Mouse (Mus musculus) CH12.LX (cell line): Measurements from ENCODE around the gene Slc4a8. TPM values are rescaled to one million over a fixed set of nuclear protein-coding genes. Genes with fewer than 3 reads are reported as not detected.

ENCODE experiments used
- DNase-seq: peaks from one replicate; pipeline ENCODE4 v3.0.0-alpha.2; 2013; ENCODE audit errors: extremely low read depth
- H3K27ac ChIP-seq: 2 replicates; pipeline ENCODE4 v1.5.1; 2012; ENCODE audit warnings: low read depth, mild to moderate bottlenecking, control low read depth, moderate library complexity; ENCODE audit not compliant: insufficient read depth
- H3K27me3 ChIP-seq: replicated peaks from 2 replicates; pipeline ENCODE3; 2012; ENCODE audit warnings: inconsistent platforms
- H3K36me3 ChIP-seq, 2 experiments: replicated peaks in 1 of 2; 2 replicates each; pipeline versions ENCODE3 to v1.6.1; 2012; ENCODE audit warnings: inconsistent platforms in 1 of 2, low read length in 1 of 2, mild to moderate bottlenecking in 1 of 2, mixed read lengths in 1 of 2, moderate library complexity in 1 of 2; ENCODE audit not compliant: control insufficient read depth in 1 of 2, insufficient read depth in 1 of 2
- H3K4me1 ChIP-seq, 2 experiments: 2 replicates each; pipeline ENCODE4 v1.6.1; 2012; ENCODE audit warnings: inconsistent platforms in 1 of 2, moderate library complexity in 1 of 2; ENCODE audit not compliant: insufficient read depth in 2 of 2, control insufficient read depth in 1 of 2
- H3K4me2 ChIP-seq: 2 replicates; pipeline ENCODE4 v1.6.1; 2012; ENCODE audit warnings: low read depth, mild to moderate bottlenecking, control low read depth; ENCODE audit not compliant: poor library complexity, insufficient read depth, severe bottlenecking
- H3K4me3 ChIP-seq, 3 experiments: fragments of 150-350 bp in 1 of 3; sonication (generic) in 1 of 3; replicated peaks in 1 of 3; 2 replicates each; pipeline versions ENCODE3 to v1.5.1; 2011 to 2012; ENCODE audit warnings: low read depth in 2 of 3, low read length in 2 of 3, mild to moderate bottlenecking in 2 of 3, moderate library complexity in 2 of 3, control low read depth in 1 of 3, improper control_type of control experiment in 1 of 3, inconsistent platforms in 1 of 3, mixed read lengths in 1 of 3; ENCODE audit not compliant: poor library complexity in 1 of 3
- H3K79me2 ChIP-seq: replicated peaks from 2 replicates; pipeline ENCODE4 v1.6.1; 2012; ENCODE audit warnings: mild to moderate bottlenecking, moderate library complexity; ENCODE audit not compliant: control insufficient read depth, poor library complexity, insufficient read depth, severe bottlenecking; ENCODE audit errors: extremely low read depth
- H3K9ac ChIP-seq: 2 replicates; pipeline ENCODE4 v1.6.1; 2012; ENCODE audit warnings: low read depth, mild to moderate bottlenecking, control low read depth, moderate library complexity; ENCODE audit not compliant: insufficient read depth
- H3K9me3 ChIP-seq: replicated peaks from 2 replicates; pipeline ENCODE3; 2012; ENCODE audit warnings: low read length, inconsistent platforms, mixed read lengths
- CHD1 ChIP-seq: IDR thresholded peaks from 2 replicates; pipeline ENCODE4 v1.6.1; 2012; ENCODE audit warnings: low read depth, low read length, improper control_type of control experiment, inconsistent platforms
- CHD2 ChIP-seq: IDR thresholded peaks from 2 replicates; pipeline ENCODE4 v1.6.1; 2011; ENCODE audit warnings: low read length, improper control_type of control experiment
- CTCF ChIP-seq, 2 experiments: IDR thresholded peaks in 1 of 2; conservative IDR thresholded peaks in 1 of 2; 2 replicates each; pipeline ENCODE4 v1.5.1; 2011 to 2012; ENCODE audit warnings: low read depth in 2 of 2, low read length in 2 of 2, improper control_type of control experiment in 1 of 2, inconsistent platforms in 1 of 2, mild to moderate bottlenecking in 1 of 2, moderate library complexity in 1 of 2
- ELF1 ChIP-seq: IDR thresholded peaks from 2 replicates; pipeline ENCODE4 v1.6.1; 2014; ENCODE audit warnings: low read depth, mild to moderate bottlenecking, inconsistent platforms, low read length, improper control_type of control experiment
- EP300 ChIP-seq: IDR thresholded peaks from 2 replicates; pipeline ENCODE4 v1.6.1; 2011; ENCODE audit warnings: low read length, improper control_type of control experiment
- ETS1 ChIP-seq: conservative IDR thresholded peaks from 2 replicates; pipeline ENCODE4 v1.6.1; 2012; ENCODE audit warnings: low read depth, mild to moderate bottlenecking, inconsistent platforms, low read length, improper control_type of control experiment, moderate library complexity
- GABPA ChIP-seq: IDR thresholded peaks from 2 replicates; pipeline ENCODE4 v1.6.1; 2012; ENCODE audit warnings: low read depth, low read length, improper control_type of control experiment, inconsistent platforms; ENCODE audit not compliant: insufficient replicate concordance
- HCFC1 ChIP-seq: IDR thresholded peaks from 2 replicates; pipeline ENCODE4 v1.6.1; 2012; ENCODE audit warnings: low read depth, mild to moderate bottlenecking, inconsistent platforms, low read length, improper control_type of control experiment
- IRF4 ChIP-seq: IDR thresholded peaks from 2 replicates; pipeline ENCODE4 v1.6.1; 2014; ENCODE audit warnings: low read depth, mild to moderate bottlenecking, inconsistent platforms, low read length, improper control_type of control experiment
- JUN ChIP-seq: IDR thresholded peaks from 2 replicates; pipeline ENCODE4 v1.6.1; 2011; ENCODE audit warnings: low read depth, mild to moderate bottlenecking, low read length, improper control_type of control experiment, moderate library complexity; ENCODE audit not compliant: insufficient read depth
- KAT2A ChIP-seq: IDR thresholded peaks from 2 replicates; pipeline ENCODE4 v1.6.1; 2012; ENCODE audit warnings: low read length, improper control_type of control experiment, inconsistent platforms; ENCODE audit not compliant: insufficient replicate concordance
- MAFK ChIP-seq: IDR thresholded peaks from 2 replicates; pipeline ENCODE4 v1.6.1; 2011; ENCODE audit warnings: low read length, improper control_type of control experiment; ENCODE audit not compliant: insufficient replicate concordance
- MAX ChIP-seq: IDR thresholded peaks from 2 replicates; pipeline ENCODE4 v1.6.1; 2011; ENCODE audit warnings: low read length, improper control_type of control experiment
- MAZ ChIP-seq: IDR thresholded peaks from 2 replicates; pipeline ENCODE4 v1.6.1; 2012; ENCODE audit warnings: low read depth, mild to moderate bottlenecking, inconsistent platforms, low read length, improper control_type of control experiment, moderate library complexity
- MEF2A ChIP-seq: IDR thresholded peaks from 2 replicates; pipeline ENCODE4 v1.6.1; 2014; ENCODE audit warnings: low read depth, mild to moderate bottlenecking, inconsistent platforms, low read length, improper control_type of control experiment, borderline replicate concordance
- MYC ChIP-seq: IDR thresholded peaks from 2 replicates; pipeline ENCODE4 v1.6.1; 2011; ENCODE audit warnings: low read depth, mild to moderate bottlenecking, improper control_type of control experiment, low read length
- POLR2AphosphoS2 ChIP-seq: IDR thresholded peaks from 2 replicates; pipeline ENCODE4 v1.6.1; 2011; ENCODE audit warnings: low read depth, low read length, improper control_type of control experiment
- RAD21 ChIP-seq: IDR thresholded peaks from 2 replicates; pipeline ENCODE4 v1.6.1; 2011; ENCODE audit warnings: low read depth, mild to moderate bottlenecking, low read length, improper control_type of control experiment, moderate library complexity
- RCOR1 ChIP-seq: conservative IDR thresholded peaks from 2 replicates; pipeline ENCODE4 v1.6.1; 2012; ENCODE audit warnings: low read depth, mild to moderate bottlenecking, inconsistent platforms, low read length, improper control_type of control experiment
- TBP ChIP-seq: conservative IDR thresholded peaks from 2 replicates; pipeline ENCODE4 v1.6.1; 2011; ENCODE audit warnings: low read depth, low read length, improper control_type of control experiment
- TCF12 ChIP-seq: IDR thresholded peaks from 2 replicates; pipeline ENCODE4 v1.6.1; 2014; ENCODE audit warnings: low read depth, mild to moderate bottlenecking, inconsistent platforms, low read length, improper control_type of control experiment
- UBTF ChIP-seq: IDR thresholded peaks from 2 replicates; pipeline ENCODE4 v1.6.1; 2012; ENCODE audit warnings: low read depth, mild to moderate bottlenecking, inconsistent platforms, low read length, improper control_type of control experiment, moderate library complexity
- USF1 ChIP-seq: IDR thresholded peaks from 2 replicates; pipeline ENCODE4 v1.6.1; 2014; ENCODE audit warnings: low read depth, mild to moderate bottlenecking, inconsistent platforms, low read length, improper control_type of control experiment
- ZC3H11A ChIP-seq: IDR thresholded peaks from 2 replicates; pipeline ENCODE4 v1.6.1; 2012; ENCODE audit warnings: low read depth, mild to moderate bottlenecking, inconsistent platforms, low read length, improper control_type of control experiment
- ZKSCAN1 ChIP-seq: IDR thresholded peaks from 2 replicates; pipeline ENCODE4 v1.6.1; 2012; ENCODE audit warnings: low read depth, inconsistent platforms, low read length, improper control_type of control experiment, borderline replicate concordance
- ZNF384 ChIP-seq: IDR thresholded peaks from 2 replicates; pipeline ENCODE4 v1.6.1; 2012; ENCODE audit warnings: low read depth, low read length, improper control_type of control experiment, inconsistent platforms
- dilution Hi-C: fragments of 300-500 bp; cut with MboI; formaldehyde crosslinking; loops from 2 replicates; pipeline ENCODE4 v1.14.3; 2020; ENCODE audit warnings: low sequenced_read_pairs; ENCODE audit not compliant: extremely low pct_unique_long_range_greater_than_20kb, extremely low pct_ligation_motif_present
- in situ Hi-C: fragments of 300-500 bp; cut with MboI; formaldehyde crosslinking; loops from 3 replicates; pipeline ENCODE4 v1.14.3; 2019; ENCODE audit warnings: low sequenced_read_pairs, low pct_ligation_motif_present, low pct_unique_long_range_greater_than_20kb, mixed read lengths
- polyA plus RNA-seq: library from polyadenylated mRNA; unstranded; fragments of >175 nt; gene quantifications from 2 replicates; pipeline ENCODE4 v1.2.1, GENCODE M21; 2012; ENCODE audit warnings: low read depth; ENCODE audit not compliant: insufficient read length
- total RNA-seq, 2 experiments: library from RNA; depleted of rRNA; stranded (reverse); fragments of 300-350 nt in 1 of 2; fragments of >200 nt in 1 of 2; gene quantifications; 2 replicates each; pipeline ENCODE4 v1.2.3; 2012 to 2014

Gene Slc4a8
- total and polyA plus RNA-seq, 3 experiments, result 4.7 to 9.6 (median 5.1) TPM

DNA sequence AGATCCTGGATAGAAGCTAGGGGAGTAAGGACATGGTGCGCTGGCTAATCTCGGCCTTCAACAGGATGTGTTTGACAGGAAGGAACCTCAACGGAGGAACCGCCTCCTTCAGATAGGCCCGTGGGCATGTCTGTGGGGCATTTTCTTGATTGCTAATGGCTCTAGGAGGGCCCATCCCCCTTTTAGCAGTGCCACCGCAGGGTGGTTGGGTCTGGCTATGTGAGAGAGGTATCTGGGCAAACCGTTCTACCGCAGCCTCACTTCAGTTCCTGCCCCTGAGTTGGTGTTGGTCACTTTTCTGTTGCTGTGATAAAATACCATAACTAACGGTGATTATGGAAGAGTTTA is 25.6 kb upstream of the Slc4a8 start:
- Histone ChIP-seq H3K79me2 (no peaks in the 10 kb centered on the region), H3K4me2 (no peak overlapping the region), H3K4me3 (no peak overlapping the region), H3K27me3 (peaks cover 6% of the 10 kb centered on the region), H3K9me3 (no peaks in the 10 kb centered on the region), H3K4me1 (peaks cover 26 to 54% of the 10 kb centered on the region in 2 experiments), H3K27ac (no peak overlapping the region), H3K36me3 (peaks cover 0 to 4% of the 10 kb centered on the region in 2 experiments), H3K9ac (no peak overlapping the region)
- dilution Hi-C loops, result no loop called here
- in situ Hi-C loops, result no loop called here
- no peak for DNase-seq
- TF ChIP-seq MAFK, result no peak
- TF ChIP-seq MAZ, result no peak
- TF ChIP-seq CHD1, result no peak
- no peak for TF ChIP-seq MYC
- no peak for TF ChIP-seq ETS1
- TF ChIP-seq EP300, result no peak
- no peak for TF ChIP-seq USF1
- TF ChIP-seq HCFC1, result no peak
- no peak for TF ChIP-seq RAD21
- no peak for TF ChIP-seq TBP
- TF ChIP-seq RCOR1, result no peak
- no peak for TF ChIP-seq ZNF384
- no peak for TF ChIP-seq ZC3H11A
- no peak for TF ChIP-seq TCF12
- no peak for TF ChIP-seq CHD2
- TF ChIP-seq JUN, result no peak
- TF ChIP-seq CTCF (conservative IDR thresholded peaks at IDR 0.05 in 1 of 2, IDR thresholded peaks at IDR 0.05 in 1 of 2; ENCODE audit: low read depth in 2 of 2, low read length in 2 of 2), result no peak
- TF ChIP-seq POLR2AphosphoS2, result no peak
- TF ChIP-seq UBTF, result no peak
- TF ChIP-seq MAX, result no peak

DNA sequence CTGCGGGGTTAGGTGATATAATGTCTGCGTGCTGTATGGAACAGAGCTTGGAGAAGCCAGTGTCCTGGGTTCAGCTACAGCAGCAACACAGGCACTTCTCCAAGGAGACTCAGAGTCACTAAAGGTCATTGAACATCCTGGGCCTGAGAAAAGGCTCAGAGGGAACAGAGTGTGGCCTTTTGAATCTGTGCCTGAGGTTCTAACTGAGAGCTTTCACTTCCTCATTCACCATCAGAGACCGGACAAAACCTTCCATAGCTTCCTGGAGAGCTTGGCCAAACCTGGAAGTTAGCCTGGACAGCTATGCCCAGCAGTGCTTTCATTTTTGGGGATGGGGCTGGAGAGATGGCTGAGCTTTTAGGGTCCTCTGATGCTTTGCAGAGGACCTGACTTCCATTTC is 23.9 kb upstream of the Slc4a8 start:
- in situ Hi-C loops, result no loop called here
- dilution Hi-C loops, result no loop called here
- Histone ChIP-seq H3K4me3 (no peak overlapping the region), H3K9ac (no peak overlapping the region; the same call in 1 of the 2 replicates), H3K36me3 (no peaks in the 10 kb centered on the region), H3K27me3 (peaks cover 6% of the 10 kb centered on the region)
- peak; percentile 97 for TF ChIP-seq IRF4
- TF ChIP-seq KAT2A, result no peak
- peak; percentile 16; the same call in 1 of the 2 replicates for TF ChIP-seq ETS1
- TF ChIP-seq ELF1, result peak; percentile 64
- no peak for TF ChIP-seq ZKSCAN1
- 0 out of 2 replicates have a peak, but pooled peaks have one; percentile 15 for TF ChIP-seq MEF2A
- peak; percentile 90 for TF ChIP-seq EP300
- no peak for TF ChIP-seq GABPA
- no peak for TF ChIP-seq POLR2AphosphoS2
- TF ChIP-seq USF1, result no peak
- TF ChIP-seq, all 38 proteins: peak for 5
- Histone ChIP-seq H3K4me2 (peak overlapping the region; percentile 42; the same call in 1 of the 2 replicates), H3K27ac (0 out of 2 replicates have a peak overlapping the region, but pooled peaks have one; percentile 5), H3K4me1 (peaks cover 18 to 42% of the 10 kb centered on the region in 2 experiments), H3K9me3 (no peaks in the 10 kb centered on the region), H3K79me2 (no peaks in the 10 kb centered on the region)
- DNase-seq, result peak; percentile 58
